Mouse (Mus musculus): ENCODE data around the gene Hnrnpul1.

DNA sequence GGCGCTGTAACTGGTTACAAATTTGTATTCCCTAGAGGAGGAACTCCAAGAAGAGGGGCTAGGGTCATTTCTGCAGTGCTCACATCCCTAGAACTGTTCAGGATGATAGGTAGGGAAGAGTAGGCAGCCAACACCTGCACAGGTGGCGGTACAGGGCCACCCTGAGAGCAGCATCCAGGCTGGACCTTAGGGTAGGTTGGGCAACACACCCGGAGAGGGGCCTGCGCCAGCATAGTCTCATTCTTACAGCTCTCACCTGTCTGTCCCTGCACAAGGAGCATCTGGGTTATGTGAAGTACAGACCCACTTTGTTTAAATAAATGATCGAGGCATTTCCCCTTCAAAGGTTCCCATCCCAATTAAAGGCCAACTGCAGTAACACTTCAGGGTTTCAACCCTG is 33.8 kb downstream of the Hnrnpul1 start:
- TF ChIP-seq ZC3H11A (IDR thresholded peaks at IDR 0.05; ENCODE audit: borderline replicate concordance, low read depth, low read length), result no peak
- no peak for TF ChIP-seq MAFK (IDR thresholded peaks at IDR 0.05; ENCODE audit: insufficient read depth, low read depth, low read length)
- no peak for TF ChIP-seq CHD2 (IDR thresholded peaks at IDR 0.05; ENCODE audit: low read depth, low read length)
- no peak for TF ChIP-seq ZNF384 (IDR thresholded peaks at IDR 0.05; ENCODE audit: low read depth, low read length)

Measured in ES-E14 (cell line).